Mouse (Mus musculus) brain, adult 2 months (tissue): ENCODE results near the gene Nlrp4a.
"Not testable (repeated sequence)": the region's sequence is repeated elsewhere in the genome, so short reads cannot be mapped to it uniquely, and the experiment has no call there.

Experiments used
- DNase-seq: peaks from one replicate; pipeline ENCODE4 v3.0.0; 2011; ENCODE audit warnings: low read depth, low spot score

The Nlrp4a gene

GRCm38 (mm10) chr7:26434813-26435212 lies at the start of gene Nlrp4a:
Gene Nlrp4a (plus strand): TSS chr7:26435113.
- DNase-seq: no peak

- not testable (repeated sequence) for DNase-seq
Observed at GRCm38 (mm10) chr7:26386691-26387090, 48.2 kb upstream of the Nlrp4a start.

DNA sequence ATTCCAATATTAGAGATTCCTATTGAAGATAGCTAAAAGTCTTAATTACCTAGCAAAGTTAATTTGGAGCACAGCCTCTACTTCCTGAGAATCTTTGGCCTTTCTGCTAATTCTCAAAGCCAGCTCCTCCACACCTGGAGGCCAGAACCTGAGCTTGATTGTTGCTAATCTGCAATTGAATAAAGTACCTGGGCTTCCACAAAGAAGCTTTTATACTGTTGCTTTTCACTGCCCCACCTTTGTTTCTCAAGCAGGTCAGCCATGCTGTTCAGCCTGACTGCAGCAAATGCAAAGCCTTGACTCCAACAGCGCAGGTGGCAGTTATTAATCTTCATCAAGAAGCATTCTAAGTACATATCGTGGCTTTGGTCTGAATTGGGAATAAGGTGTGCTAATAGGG lies 43.8 kb upstream of the Nlrp4a start:
- not testable (repeated sequence) for DNase-seq

DNA sequence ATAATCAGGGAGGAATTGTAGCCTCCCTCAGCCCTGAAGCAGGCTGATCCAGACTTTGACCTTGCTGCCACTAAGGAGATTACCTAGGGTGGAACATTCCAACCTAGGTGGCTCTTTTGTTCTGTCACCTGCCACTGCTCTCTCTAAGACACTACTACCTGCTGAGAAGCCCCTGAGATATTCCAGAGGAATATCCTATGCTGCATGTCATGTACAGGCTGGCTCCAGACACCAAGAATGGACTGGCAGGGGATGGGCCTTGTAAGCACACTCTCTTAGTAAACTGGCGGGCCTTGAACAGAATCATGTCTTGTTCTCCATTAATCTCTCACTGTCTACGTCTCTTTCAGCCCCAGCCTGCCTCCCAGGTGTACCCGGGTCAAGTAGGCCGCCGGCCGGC lies 43.1 kb upstream of the Nlrp4a start:
- not testable (repeated sequence) for DNase-seq

DNA sequence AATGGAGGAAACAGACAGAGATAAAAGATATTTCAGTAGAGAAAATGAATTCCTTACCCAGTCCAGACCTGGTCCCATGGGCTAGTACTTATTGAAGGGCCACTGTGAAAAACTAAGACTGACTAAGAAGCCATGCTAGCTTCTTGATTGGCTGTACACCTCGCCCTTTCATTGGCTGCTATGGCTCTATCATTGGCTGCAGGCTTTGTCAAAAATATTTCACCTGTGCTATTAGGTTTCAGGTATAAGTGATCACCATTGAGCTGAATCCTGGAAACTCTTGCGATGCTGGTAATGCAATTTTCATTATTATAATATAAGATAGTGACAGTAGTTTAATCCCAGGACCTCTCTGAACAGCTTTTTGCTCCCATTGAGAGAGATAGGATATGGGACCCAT lies 31.3 kb upstream of the Nlrp4a start, which contains the start of gene Nlrp9c:
Gene Nlrp9c, minus strand, starts transcription at position 101 of the 400 bp plus-strand sequence.
- DNase-seq: not testable (repeated sequence)

DNA sequence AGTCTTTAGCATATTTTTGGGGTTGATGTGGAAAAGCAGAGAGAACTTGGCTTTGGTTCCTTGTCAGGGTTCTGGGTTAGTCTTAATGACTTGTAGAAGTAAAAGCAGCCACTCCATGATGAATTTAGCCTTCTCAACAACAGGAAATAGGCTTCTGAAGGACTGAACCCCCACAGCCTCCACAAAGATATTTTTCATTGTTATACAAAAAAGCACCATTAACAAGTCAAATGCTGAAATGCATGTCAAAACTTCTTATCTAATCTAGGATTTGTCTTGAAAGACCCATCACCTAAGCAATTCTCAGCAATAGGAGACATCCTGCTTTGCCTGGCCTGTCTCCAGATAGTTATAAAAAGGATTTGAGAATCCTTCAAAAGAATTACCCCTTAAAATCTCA lies 41.8 kb downstream of the Nlrp4a start:
- no peak for DNase-seq

DNA sequence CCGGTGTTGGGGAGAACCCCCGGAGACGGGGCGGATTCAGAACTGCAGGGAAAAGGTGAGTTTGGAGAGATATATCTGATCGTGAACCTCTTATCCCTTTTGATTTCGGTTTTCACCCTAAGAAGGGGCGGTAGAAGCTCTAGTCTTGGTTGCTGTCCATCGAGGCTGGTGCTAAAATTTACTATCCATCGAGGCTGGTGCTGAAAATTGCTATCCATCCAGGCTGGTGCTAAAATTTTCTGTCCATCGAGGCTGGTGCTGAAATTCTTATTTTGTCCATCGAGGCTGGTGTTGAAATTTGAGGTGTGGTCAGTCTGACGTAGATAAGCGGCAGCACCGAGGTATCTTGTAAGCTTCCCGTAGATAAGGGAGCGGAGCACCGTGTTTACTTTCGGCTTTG lies 54.6 kb downstream of the Nlrp4a start:
- not testable (repeated sequence) for DNase-seq
